Mouse (Mus musculus) ES-Bruce4 (cell line): Measurements from ENCODE around the gene Emc8.

ENCODE experiments used
- CTCF ChIP-seq: IDR thresholded peaks from one replicate; pipeline ENCODE4 v1.8.1; 2011; ENCODE audit warnings: low read depth, low read length
- EP300 ChIP-seq: IDR thresholded peaks from 2 replicates; pipeline ENCODE4 v1.6.1; 2011; ENCODE audit warnings: low read depth, low read length; ENCODE audit not compliant: insufficient read depth
- POLR2A ChIP-seq: IDR thresholded peaks from one replicate; pipeline ENCODE4 v1.8.1; 2011; ENCODE audit warnings: low read length; ENCODE audit not compliant: insufficient read depth

DNA sequence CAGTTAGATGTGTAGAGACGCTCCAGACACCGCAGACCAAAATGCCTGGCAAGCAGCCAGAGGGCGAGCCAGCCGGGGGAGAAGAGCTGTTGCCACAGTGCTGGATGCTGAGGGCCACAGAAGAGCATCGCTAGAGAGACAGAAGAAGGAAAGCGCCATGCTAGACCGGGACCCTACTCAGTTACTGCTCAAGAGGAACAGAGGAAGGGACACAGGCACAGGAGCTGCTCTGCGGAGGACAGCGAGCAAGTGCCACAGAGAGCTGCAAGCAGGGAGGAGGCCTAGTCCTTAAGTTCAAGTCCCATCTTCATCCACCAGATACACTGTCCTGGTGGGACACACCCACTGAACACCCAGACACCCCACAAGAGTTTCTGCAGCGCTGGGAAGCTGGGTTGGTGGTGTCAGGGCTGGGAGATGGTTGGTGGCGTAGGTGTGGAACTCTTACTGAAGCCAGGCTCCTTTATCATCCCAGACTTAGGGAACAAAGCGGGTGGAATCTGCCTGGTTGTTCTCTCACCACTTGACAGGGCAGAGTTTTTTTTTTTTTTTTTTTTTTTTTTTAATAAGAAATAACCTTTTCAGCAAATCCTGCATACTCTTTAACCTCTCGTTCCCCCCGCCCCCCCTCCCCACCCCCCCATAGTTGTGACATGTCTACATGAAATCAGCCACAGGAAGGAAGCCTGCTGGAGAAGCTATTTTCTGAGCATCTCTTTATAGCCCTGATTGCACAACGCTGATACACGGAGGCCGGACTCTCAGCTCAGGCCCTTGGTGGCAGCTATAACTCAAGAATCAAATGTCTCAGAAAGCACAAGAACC is 29.0 kb upstream of the Emc8 start:
- TF ChIP-seq CTCF (no peak), POLR2A (no peak), EP300 (no peak)
